Comparison of ENCODE assay signal across 7 mouse cellular contexts in genomic region chr14:66494518-66494923, GRCm38 (mm10).
DNase-seq lines count a peak whose midpoint lies in the region; ATAC-seq and TF ChIP-seq lines count a peak whose summit lies in the region.

No protein-coding gene starts in this region.

- DNase-seq in R1 (ENCODE audit: low read depth, low spot score), result peak; percentile 8
- DNase-seq in cerebellum, adult 11-12 months, result peak; percentile 24
- DNase-seq in forebrain, postnatal 0 days, result peak; percentile 89
- DNase-seq in hindbrain, embryonic 14.5 days (ENCODE audit: low spot score), result peak; percentile 88
- DNase-seq in ovary, postnatal 36 days (ENCODE audit: low spot score), result peak; percentile 48
- DNase-seq in spleen, adult 12 weeks (ENCODE audit: low spot score), result no peak

- no peaks in the 10 kb centered on the region for H3K27me3 ChIP-seq in forebrain, postnatal 0 days (ENCODE audit: insufficient read depth, low read length)
- no peaks in the 10 kb centered on the region for H3K27me3 ChIP-seq in hindbrain, embryonic 14.5 days (ENCODE audit: control insufficient read depth, insufficient read depth, low read length)
- no peaks in the 10 kb centered on the region for H3K27me3 ChIP-seq in limb, embryonic 13.5 days

- peak; percentile 100 for ATAC-seq in forebrain, postnatal 0 days
- ATAC-seq in hindbrain, embryonic 14.5 days (ENCODE audit: low FRiP score), result peak; percentile 98
- peak; percentile 57; the same call in 1 of the 2 replicates for ATAC-seq in limb, embryonic 13.5 days (ENCODE audit: low FRiP score, low read depth)

- no peak for TF ChIP-seq CTCF in forebrain, postnatal 0 days (IDR thresholded peaks at IDR 0.05; ENCODE audit: low read depth)

- H3K4me3 ChIP-seq in forebrain, postnatal 0 days (ENCODE audit: low read depth, low read length), result no peak overlapping the region
- H3K4me3 ChIP-seq in hindbrain, embryonic 14.5 days (replicated peaks; ENCODE audit: low read length), result no peak overlapping the region
- H3K4me3 ChIP-seq in limb, embryonic 13.5 days, result no peak overlapping the region

- peaks cover 22% of the 10 kb centered on the region for H3K4me1 ChIP-seq in forebrain, postnatal 0 days (ENCODE audit: insufficient read depth)
- H3K4me1 ChIP-seq in hindbrain, embryonic 14.5 days (replicated peaks; ENCODE audit: control insufficient read depth, insufficient read depth, low read length), result peaks cover 33% of the 10 kb centered on the region
- peaks cover under 1% of the 10 kb centered on the region; the same call in 1 of the 2 replicates for H3K4me1 ChIP-seq in limb, embryonic 13.5 days

- H3K36me3 ChIP-seq in forebrain, postnatal 0 days (ENCODE audit: insufficient read depth), result no peaks in the 10 kb centered on the region
- H3K36me3 ChIP-seq in hindbrain, embryonic 14.5 days (replicated peaks; ENCODE audit: control insufficient read depth, insufficient read depth), result no peaks in the 10 kb centered on the region
- H3K36me3 ChIP-seq in limb, embryonic 13.5 days, result no peaks in the 10 kb centered on the region

- peak overlapping the region; percentile 44 for H3K9ac ChIP-seq in forebrain, postnatal 0 days
- H3K9ac ChIP-seq in hindbrain, embryonic 14.5 days, result peak overlapping the region; percentile 54
- H3K9ac ChIP-seq in limb, embryonic 13.5 days, result no peak overlapping the region

- 2% methylated on average over 5 of the region's 5 CpGs for WGBS in forebrain, postnatal 0 days
- 2% methylated on average over 5 of the region's 5 CpGs for WGBS in hindbrain, embryonic 14.5 days
- 51% methylated on average over 5 of the region's 5 CpGs for WGBS in limb, embryonic 13.5 days

- H3K4me2 ChIP-seq in forebrain, postnatal 0 days (ENCODE audit: low read depth), result peak overlapping the region; percentile 18
- H3K4me2 ChIP-seq in hindbrain, embryonic 14.5 days (replicated peaks), result peak overlapping the region; percentile 15
- H3K4me2 ChIP-seq in limb, embryonic 13.5 days (replicated peaks), result no peak overlapping the region

- H3K9me3 ChIP-seq in forebrain, postnatal 0 days (ENCODE audit: low read length), result no peaks in the 10 kb centered on the region
- no peaks in the 10 kb centered on the region for H3K9me3 ChIP-seq in hindbrain, embryonic 14.5 days (ENCODE audit: control insufficient read depth, low read length)
- H3K9me3 ChIP-seq in limb, embryonic 13.5 days, result no peaks in the 10 kb centered on the region

- H3K27ac ChIP-seq in forebrain, postnatal 0 days (ENCODE audit: low read depth, low read length), result peak overlapping the region; percentile 89
- peak overlapping the region; percentile 91 for H3K27ac ChIP-seq in hindbrain, embryonic 14.5 days
- no peak overlapping the region for H3K27ac ChIP-seq in limb, embryonic 13.5 days
